Mouse (Mus musculus) erythroblast, adult 5-6 weeks (primary cell): ENCODE results near the gene Scgb3a1. TPM values are rescaled to one million over a fixed set of nuclear protein-coding genes. Genes with fewer than 3 reads are reported as not detected.

Source experiments
- ATAC-seq: replicated peaks from 2 replicates; pipeline ENCODE4 v1.8.0; 2016; ENCODE audit warnings: moderate number of reproducible peaks, mild to moderate bottlenecking, moderate TSS enrichment, inconsistent platforms; ENCODE audit not compliant: poor library complexity, low FRiP score, severe bottlenecking
- total RNA-seq, 2 experiments: library from RNA; stranded (forward) in 1 of 2; stranded (reverse) in 1 of 2; fragments of 150-400 nt in 1 of 2; fragments of 200-764, 138-1000 nt in 1 of 2; gene quantifications; 2 replicates each; pipeline versions ENCODE4 v1.2.3 to v1.2.4; 2015 to 2017; ENCODE audit warnings: low replicate concordance in 2 of 2

Scgb3a1 gene
- total RNA-seq, 2 experiments from 2014 or later = not detected

DNA sequence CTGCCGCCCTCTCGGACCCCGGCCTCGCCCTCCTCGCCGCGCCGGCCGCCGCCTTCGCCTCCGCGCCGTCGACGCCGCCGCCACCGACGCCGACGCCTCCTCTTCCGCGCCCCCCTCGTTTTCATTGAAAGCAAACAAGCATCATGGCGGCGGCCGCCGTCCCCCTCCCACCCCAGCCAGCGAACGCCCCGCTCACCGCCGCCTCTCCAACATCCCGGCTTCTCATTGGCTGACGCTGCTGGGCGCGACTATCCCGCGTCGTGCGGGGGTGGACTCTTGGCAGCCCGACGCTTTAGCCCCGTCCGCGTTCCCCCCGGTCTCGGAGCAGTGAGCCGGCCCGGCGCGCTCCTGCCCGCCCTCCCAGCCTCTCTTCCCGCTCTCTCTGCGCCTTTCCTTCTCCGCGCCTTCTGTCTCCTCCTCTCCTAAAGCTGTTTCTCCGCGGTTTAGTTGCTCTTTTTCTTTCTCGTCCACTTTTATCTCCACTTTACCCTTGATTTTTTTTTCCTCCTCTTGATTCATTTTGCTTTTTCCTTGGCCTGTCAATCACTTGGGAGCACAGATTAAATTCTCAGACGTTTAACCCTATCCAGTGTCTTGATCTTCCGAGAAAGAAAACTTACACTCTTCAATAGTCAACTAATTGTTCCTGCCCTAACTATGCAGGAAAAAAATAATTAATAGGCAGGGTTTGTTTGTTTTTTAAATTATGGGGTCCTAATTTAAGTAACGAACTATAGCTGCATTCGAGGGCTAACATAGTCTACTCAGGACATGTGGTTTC lies 49.3 kb downstream of the Scgb3a1 start, which contains the start of gene Cnot6:
Gene Cnot6, minus strand, starts transcription at position 169 of the 781 bp plus-strand sequence.
- ATAC-seq = peak; percentile 96

DNA sequence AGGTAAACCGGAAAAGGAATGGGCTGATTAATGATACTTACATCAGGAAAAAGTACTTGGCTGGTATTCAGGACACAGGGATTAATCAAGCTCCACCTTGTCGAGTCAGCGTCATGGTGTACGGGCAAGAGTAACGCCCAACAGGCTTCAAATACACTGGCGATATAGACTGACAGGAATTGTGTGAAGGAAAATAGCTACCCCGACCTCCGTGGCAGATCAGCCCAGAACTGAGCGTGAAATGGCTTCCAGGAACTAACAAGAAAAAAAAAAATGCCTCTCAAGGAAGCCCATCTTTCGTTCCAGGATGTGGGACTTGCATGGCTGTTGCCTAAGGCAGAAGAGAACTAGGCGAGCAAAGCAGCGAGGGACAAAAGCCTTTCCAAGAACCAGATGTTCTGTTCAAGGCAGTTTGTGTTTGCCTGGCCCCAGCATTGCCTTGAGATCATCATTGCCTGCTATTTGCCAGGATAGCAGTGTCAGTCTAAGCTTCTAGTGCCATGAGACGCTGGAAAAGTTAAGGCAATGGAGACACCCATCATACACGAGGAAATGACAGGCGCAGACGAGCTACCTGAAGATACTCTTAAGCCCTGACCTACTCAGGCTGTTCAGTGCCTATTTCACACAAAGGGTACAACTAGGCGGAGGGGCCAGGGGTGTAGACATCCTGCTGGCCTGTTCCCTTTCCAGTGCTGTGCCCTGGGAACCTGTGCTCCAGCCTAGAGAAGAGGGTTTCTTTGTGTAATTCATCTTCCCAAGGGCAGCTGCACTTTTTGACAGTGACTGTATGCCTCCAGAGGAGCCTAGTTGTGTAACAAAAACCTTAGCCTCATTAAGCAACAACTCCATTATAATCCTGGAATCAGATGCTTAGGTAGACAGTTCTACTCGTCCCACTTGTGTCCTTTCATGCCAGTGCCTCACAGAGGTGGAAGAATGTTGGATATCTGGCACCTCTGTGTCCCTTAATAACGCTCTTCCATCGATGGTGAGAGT lies 50.2 kb downstream of the Scgb3a1 start:
- peak; percentile 84 for ATAC-seq

Other genes starting within 250 kb of the Scgb3a1 start
- not detected in 2 replicates for gene Olfr1389, start 240.5 kb upstream of the Scgb3a1 start, total RNA-seq (2015; ENCODE audit: low replicate concordance)
- gene Olfr1389, start 240.5 kb upstream of the Scgb3a1 start, total RNA-seq (2017; ENCODE audit: low replicate concordance) = not detected in 2 replicates
- 0.21 and 2.1 TPM in 2 replicates for gene Olfr1388, start 227.0 kb upstream of the Scgb3a1 start, total RNA-seq (2015; ENCODE audit: low replicate concordance)
- 5.9 and 6.3 TPM in 2 replicates for gene Olfr1388, start 227.0 kb upstream of the Scgb3a1 start, total RNA-seq (2017; ENCODE audit: low replicate concordance)
- gene Olfr1387, start 208.3 kb upstream of the Scgb3a1 start, total RNA-seq (2015; ENCODE audit: low replicate concordance) = not detected in 2 replicates
- gene Olfr1387, start 208.3 kb upstream of the Scgb3a1 start, total RNA-seq (2017; ENCODE audit: low replicate concordance) = not detected in 2 replicates
- not detected in 2 replicates for gene Olfr1386, start 198.6 kb upstream of the Scgb3a1 start, total RNA-seq (2015; ENCODE audit: low replicate concordance)
- not detected in 2 replicates for gene Olfr1386, start 198.6 kb upstream of the Scgb3a1 start, total RNA-seq (2017; ENCODE audit: low replicate concordance)
- gene Olfr1385, start 174.5 kb upstream of the Scgb3a1 start, total RNA-seq (2015; ENCODE audit: low replicate concordance) = not detected in 2 replicates
- gene Olfr1385, start 174.5 kb upstream of the Scgb3a1 start, total RNA-seq (2017; ENCODE audit: low replicate concordance) = not detected in 2 replicates
- gene Olfr1384, start 156.9 kb upstream of the Scgb3a1 start, total RNA-seq (2015; ENCODE audit: low replicate concordance) = not detected in 2 replicates
- gene Olfr1384, start 156.9 kb upstream of the Scgb3a1 start, total RNA-seq (2017; ENCODE audit: low replicate concordance) = not detected in 2 replicates
- gene Olfr1383, start 144.0 kb upstream of the Scgb3a1 start, total RNA-seq (2015; ENCODE audit: low replicate concordance) = not detected in 2 replicates
- gene Olfr1383, start 144.0 kb upstream of the Scgb3a1 start, total RNA-seq (2017; ENCODE audit: low replicate concordance) = not detected in 2 replicates
- gene Olfr1382, start 135.4 kb upstream of the Scgb3a1 start, total RNA-seq (2015; ENCODE audit: low replicate concordance) = not detected in 2 replicates
- not detected in 2 replicates for gene Olfr1382, start 135.4 kb upstream of the Scgb3a1 start, total RNA-seq (2017; ENCODE audit: low replicate concordance)
- not detected in 2 replicates for gene Olfr1381, start 120.2 kb upstream of the Scgb3a1 start, total RNA-seq (2015; ENCODE audit: low replicate concordance)
- gene Olfr1381, start 120.2 kb upstream of the Scgb3a1 start, total RNA-seq (2017; ENCODE audit: low replicate concordance) = not detected in 2 replicates
- not detected in 2 replicates for gene Olfr1380, start 106.7 kb upstream of the Scgb3a1 start, total RNA-seq (2015; ENCODE audit: low replicate concordance)
- gene Olfr1380, start 106.7 kb upstream of the Scgb3a1 start, total RNA-seq (2017; ENCODE audit: low replicate concordance) = not detected in 2 replicates
- gene Flt4, start 54.3 kb upstream of the Scgb3a1 start, total RNA-seq (2015; ENCODE audit: low replicate concordance) = not detected in 2 replicates
- gene Flt4, start 54.3 kb upstream of the Scgb3a1 start, total RNA-seq (2017; ENCODE audit: low replicate concordance) = not detected in 2 replicates
- 32.4 and 50.1 TPM in 2 replicates for gene Cnot6, start 49.1 kb downstream of the Scgb3a1 start, total RNA-seq (2015; ENCODE audit: low replicate concordance)
- gene Cnot6, start 49.1 kb downstream of the Scgb3a1 start, total RNA-seq (2017; ENCODE audit: low replicate concordance) = 40.0 and 52.0 TPM in 2 replicates
- gene Gfpt2, start 130.6 kb downstream of the Scgb3a1 start, total RNA-seq (2015; ENCODE audit: low replicate concordance) = not detected in 2 replicates
- 0.17 TPM in 1 of 2 replicates, not detected in the other for gene Gfpt2, start 130.6 kb downstream of the Scgb3a1 start, total RNA-seq (2017; ENCODE audit: low replicate concordance)
- gene Mapk9, start 183.1 kb downstream of the Scgb3a1 start, total RNA-seq (2015; ENCODE audit: low replicate concordance) = 9.2 and 16.3 TPM in 2 replicates
- 9.5 and 9.9 TPM in 2 replicates for gene Mapk9, start 183.1 kb downstream of the Scgb3a1 start, total RNA-seq (2017; ENCODE audit: low replicate concordance)
- 1.0 TPM in 1 of 2 replicates, not detected in the other for gene Rasgef1c, start 238.2 kb downstream of the Scgb3a1 start, total RNA-seq (2015; ENCODE audit: low replicate concordance)
- gene Rasgef1c, start 238.2 kb downstream of the Scgb3a1 start, total RNA-seq (2017; ENCODE audit: low replicate concordance) = 0.94 TPM in 1 of 2 replicates, not detected in the other